Mouse (Mus musculus): ENCODE data around the gene Pofut1. TPM values are rescaled to one million over a fixed set of nuclear protein-coding genes. Genes with fewer than 3 reads are reported as not detected.

The Pofut1 gene
- polyA plus RNA-seq, 1 experiment from 2014 or later, result 4.9 TPM

DNA sequence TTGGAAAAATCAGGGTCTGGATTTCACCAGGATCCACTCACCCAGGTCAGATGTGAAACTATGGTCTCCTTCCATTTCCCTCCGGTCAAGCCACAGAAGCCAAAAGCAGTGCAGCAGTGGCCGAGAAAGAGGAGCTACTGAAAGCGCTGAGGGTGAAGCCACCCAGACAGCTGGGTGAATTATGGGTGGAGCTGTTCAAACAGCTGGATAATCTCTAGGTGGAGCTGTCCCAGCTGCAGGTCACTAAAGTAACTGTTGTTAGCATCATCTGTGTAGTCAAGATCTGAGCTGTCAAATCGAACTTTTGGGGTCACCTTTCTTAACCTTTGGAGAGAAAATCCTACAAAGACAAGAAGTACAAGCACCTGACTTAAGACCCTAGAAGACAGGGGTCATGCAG lies 57.1 kb downstream of the Pofut1 start:
- no peaks in the 10 kb centered on the region for H3K36me3 ChIP-seq
- H3K9ac ChIP-seq, result no peak overlapping the region
- 66% methylated on average over 4 of the region's 4 CpGs for WGBS
- H3K4me3 ChIP-seq, result no peak overlapping the region
- ATAC-seq (ENCODE audit: low FRiP score, low read depth), result no peak
- H3K27me3 ChIP-seq (replicated peaks), result no peaks in the 10 kb centered on the region
- H3K9me3 ChIP-seq, result no peaks in the 10 kb centered on the region
- H3K27ac ChIP-seq, result no peak overlapping the region
- no peak overlapping the region for H3K4me2 ChIP-seq (replicated peaks)
- no peaks in the 10 kb centered on the region for H3K4me1 ChIP-seq

DNA sequence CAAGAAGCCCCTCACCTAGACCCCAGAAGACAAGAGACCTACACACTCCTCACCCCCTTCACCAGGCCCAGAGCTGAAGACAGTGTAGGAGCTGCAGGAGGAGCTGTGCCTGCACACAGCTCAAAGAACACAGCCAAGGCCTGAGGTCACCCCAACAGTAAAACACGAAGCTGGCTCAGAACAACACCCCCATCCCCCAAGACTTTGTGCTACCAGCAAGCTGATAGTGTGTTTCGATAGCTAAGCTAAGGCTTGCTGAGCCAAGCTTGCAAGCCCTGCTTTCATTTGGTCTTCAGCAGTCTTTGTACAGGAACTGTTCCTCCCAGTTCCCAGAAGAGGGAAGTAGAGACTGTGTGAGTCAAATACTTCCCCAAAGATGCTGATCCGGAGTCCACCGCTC lies 57.5 kb downstream of the Pofut1 start:
- Histone ChIP-seq H3K4me1 (no peaks in the 10 kb centered on the region), H3K4me3 (no peak overlapping the region), H3K27ac (no peak overlapping the region), H3K9me3 (no peaks in the 10 kb centered on the region), H3K9ac (no peak overlapping the region), H3K27me3 (replicated peaks) (no peaks in the 10 kb centered on the region), H3K36me3 (no peaks in the 10 kb centered on the region), H3K4me2 (replicated peaks) (no peak overlapping the region)
- WGBS, result 80% methylated on average over 4 of the region's 4 CpGs
- no peak for ATAC-seq (ENCODE audit: low FRiP score, low read depth)

DNA sequence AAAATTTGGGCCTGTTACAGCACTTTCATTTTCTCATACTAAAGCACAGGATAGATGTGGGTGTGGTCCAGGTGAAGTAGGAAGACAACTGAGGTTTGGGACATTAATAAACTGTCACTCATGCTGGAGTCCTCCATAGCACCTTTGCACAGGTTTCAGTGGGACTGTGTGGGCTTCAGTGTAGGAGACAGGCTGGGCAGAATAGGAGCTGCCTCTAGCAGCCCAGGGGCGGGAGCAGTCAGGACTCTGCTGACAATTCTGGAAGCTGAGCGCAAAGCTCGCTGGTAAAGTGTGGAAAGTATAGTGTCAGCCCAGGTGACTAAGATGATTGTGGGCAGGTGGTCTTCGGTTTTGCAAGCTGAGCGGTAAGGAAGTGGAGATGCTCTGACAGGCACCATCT lies 59.8 kb downstream of the Pofut1 start:
- H3K4me3 ChIP-seq, result no peak overlapping the region

DNA sequence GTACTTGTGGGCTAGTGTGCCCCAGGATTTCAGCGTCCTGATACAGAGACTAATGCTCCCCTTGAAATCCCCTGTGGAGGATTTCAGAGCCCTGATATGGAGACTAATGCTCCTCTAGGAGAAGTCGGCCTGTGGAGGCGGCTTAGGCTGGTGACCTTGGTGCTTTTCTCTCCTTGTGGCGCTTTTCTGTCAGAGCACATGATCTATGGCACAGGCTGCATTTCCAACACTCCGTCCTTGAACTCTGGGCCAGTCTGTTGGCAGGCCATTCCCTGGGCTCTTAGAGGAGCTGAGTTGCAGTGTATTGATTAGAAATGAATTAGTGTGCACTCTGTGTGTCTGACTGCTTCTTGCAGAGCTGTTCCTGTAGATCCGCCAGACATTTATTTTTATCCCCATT lies 63.9 kb downstream of the Pofut1 start:
- no peak for ATAC-seq (ENCODE audit: low FRiP score, low read depth)
- WGBS, result 69% methylated on average over 6 of the region's 6 CpGs
- H3K9ac ChIP-seq, result no peak overlapping the region
- no peaks in the 10 kb centered on the region for H3K9me3 ChIP-seq
- no peaks in the 10 kb centered on the region for H3K27me3 ChIP-seq (replicated peaks)
- no peak overlapping the region for H3K4me3 ChIP-seq
- no peaks in the 10 kb centered on the region for H3K36me3 ChIP-seq
- no peaks in the 10 kb centered on the region for H3K4me1 ChIP-seq
- no peak overlapping the region for H3K27ac ChIP-seq
- no peak overlapping the region for H3K4me2 ChIP-seq (replicated peaks)

More for the DNA sequence above, 59.8 kb downstream of the Pofut1 start:
- no peaks in the 10 kb centered on the region for H3K27me3 ChIP-seq (replicated peaks)
- H3K4me2 ChIP-seq (replicated peaks), result no peak overlapping the region
- H3K36me3 ChIP-seq, result no peaks in the 10 kb centered on the region
- no peaks in the 10 kb centered on the region for H3K9me3 ChIP-seq
- ATAC-seq (ENCODE audit: low FRiP score, low read depth), result no peak
- 92% methylated on average over 5 of the region's 5 CpGs for WGBS
- no peaks in the 10 kb centered on the region for H3K4me1 ChIP-seq
- H3K9ac ChIP-seq, result no peak overlapping the region
- H3K27ac ChIP-seq, result no peak overlapping the region

DNA sequence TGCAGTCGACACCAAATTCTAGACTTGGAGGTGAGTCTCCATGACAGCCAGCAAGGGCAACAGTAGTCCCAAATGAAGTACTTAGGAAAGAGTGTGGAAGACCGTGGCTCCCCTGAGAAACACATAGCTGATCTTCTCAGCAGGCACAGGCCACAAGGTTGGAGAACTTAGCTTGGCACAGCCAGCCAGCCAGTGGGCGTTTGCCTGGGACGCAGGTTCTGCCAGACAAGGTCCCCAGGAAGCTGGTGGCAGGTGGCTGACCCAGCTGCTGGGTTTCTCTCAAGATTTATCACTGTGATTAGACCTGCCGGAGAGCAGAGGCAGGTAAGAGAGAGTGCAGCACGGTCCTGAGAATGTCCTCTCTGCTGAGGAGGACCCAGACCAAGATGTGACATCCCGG lies 67.3 kb downstream of the Pofut1 start:
- Histone ChIP-seq H3K27me3 (replicated peaks) (no peaks in the 10 kb centered on the region), H3K4me1 (no peaks in the 10 kb centered on the region), H3K36me3 (no peaks in the 10 kb centered on the region), H3K27ac (no peak overlapping the region), H3K4me2 (replicated peaks) (no peak overlapping the region), H3K9ac (no peak overlapping the region), H3K4me3 (no peak overlapping the region), H3K9me3 (no peaks in the 10 kb centered on the region)
- 82% methylated on average over 7 of the region's 7 CpGs for WGBS
- no peak for ATAC-seq (ENCODE audit: low FRiP score, low read depth)

DNA sequence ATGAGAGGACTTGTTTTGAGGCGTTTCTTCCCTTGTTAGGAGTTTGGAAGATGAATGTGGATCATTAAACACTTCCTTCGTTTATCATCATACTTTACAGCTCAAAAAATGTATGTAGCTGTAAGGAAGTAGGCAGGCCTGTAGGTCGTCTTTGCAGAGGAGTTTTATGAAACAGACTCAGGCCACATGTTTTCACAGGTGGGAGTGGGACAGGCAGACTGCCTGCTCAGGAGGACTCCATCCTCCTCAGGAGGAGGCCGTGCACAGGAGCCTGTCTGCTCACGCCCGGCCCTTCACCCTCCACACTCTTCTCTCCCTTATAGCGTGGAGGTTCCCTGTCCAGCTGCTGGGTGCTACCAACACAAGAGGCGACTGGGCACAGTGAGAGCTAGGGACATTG lies 67.8 kb downstream of the Pofut1 start:
- 82% methylated on average over 8 of the region's 8 CpGs for WGBS
- Histone ChIP-seq H3K9ac (no peak overlapping the region), H3K4me1 (no peaks in the 10 kb centered on the region), H3K27me3 (replicated peaks) (no peaks in the 10 kb centered on the region), H3K27ac (no peak overlapping the region), H3K9me3 (no peaks in the 10 kb centered on the region), H3K4me3 (no peak overlapping the region), H3K4me2 (replicated peaks) (no peak overlapping the region), H3K36me3 (no peaks in the 10 kb centered on the region)
- no peak for ATAC-seq (ENCODE audit: low FRiP score, low read depth)

DNA sequence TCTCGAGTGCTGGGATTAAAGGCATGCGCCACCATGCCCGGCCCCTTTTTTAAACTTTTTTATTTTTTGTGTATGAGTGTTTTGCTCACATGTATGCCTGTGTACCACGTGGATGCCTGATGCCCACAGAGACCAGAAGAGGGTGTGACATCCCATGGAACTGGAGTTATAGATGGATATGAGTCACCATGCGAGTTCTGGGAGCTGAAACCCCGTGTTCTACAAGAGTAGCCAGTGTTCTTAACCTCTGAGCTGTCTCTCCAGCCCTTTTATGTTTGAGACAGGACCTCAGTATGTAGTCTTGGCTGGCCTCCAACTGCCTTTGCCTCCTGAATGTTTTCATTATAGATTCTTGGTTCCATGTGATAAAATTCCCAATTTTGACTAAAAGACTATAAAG lies 68.9 kb downstream of the Pofut1 start:
- Histone ChIP-seq H3K4me1 (no peaks in the 10 kb centered on the region), H3K27me3 (replicated peaks) (no peaks in the 10 kb centered on the region), H3K27ac (no peak overlapping the region), H3K4me3 (no peak overlapping the region), H3K9ac (no peak overlapping the region), H3K4me2 (replicated peaks) (no peak overlapping the region), H3K9me3 (no peaks in the 10 kb centered on the region), H3K36me3 (no peaks in the 10 kb centered on the region)
- 90% methylated on average over 6 of the region's 6 CpGs for WGBS
- no peak for ATAC-seq (ENCODE audit: low FRiP score, low read depth)

DNA sequence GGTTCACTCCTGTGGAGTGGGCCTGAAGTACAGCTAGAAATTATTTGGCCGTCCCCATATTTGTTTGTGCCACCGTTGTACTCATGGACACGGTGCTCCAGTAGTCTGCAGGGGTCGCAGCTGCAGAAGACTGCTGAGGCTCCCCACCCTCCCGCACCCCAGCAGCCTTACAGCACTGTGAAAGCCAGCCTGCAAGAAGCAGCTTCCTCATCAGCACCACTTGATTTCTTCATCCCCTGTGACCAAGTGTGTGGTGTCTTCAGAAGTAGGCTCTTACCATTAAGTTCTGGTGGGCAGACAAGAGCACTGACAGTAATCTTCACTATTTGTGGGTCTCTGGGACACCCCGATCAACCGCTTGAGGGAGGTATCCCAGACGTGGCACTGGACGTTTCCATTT lies 71.6 kb downstream of the Pofut1 start:
- Histone ChIP-seq H3K4me1 (no peaks in the 10 kb centered on the region), H3K27me3 (replicated peaks) (no peaks in the 10 kb centered on the region), H3K9ac (no peak overlapping the region), H3K36me3 (peaks cover 13% of the 10 kb centered on the region), H3K4me2 (replicated peaks) (no peak overlapping the region), H3K9me3 (no peaks in the 10 kb centered on the region), H3K4me3 (no peak overlapping the region), H3K27ac (no peak overlapping the region)
- WGBS, result 90% methylated on average over 9 of the region's 9 CpGs
- ATAC-seq (ENCODE audit: low FRiP score, low read depth), result no peak

DNA sequence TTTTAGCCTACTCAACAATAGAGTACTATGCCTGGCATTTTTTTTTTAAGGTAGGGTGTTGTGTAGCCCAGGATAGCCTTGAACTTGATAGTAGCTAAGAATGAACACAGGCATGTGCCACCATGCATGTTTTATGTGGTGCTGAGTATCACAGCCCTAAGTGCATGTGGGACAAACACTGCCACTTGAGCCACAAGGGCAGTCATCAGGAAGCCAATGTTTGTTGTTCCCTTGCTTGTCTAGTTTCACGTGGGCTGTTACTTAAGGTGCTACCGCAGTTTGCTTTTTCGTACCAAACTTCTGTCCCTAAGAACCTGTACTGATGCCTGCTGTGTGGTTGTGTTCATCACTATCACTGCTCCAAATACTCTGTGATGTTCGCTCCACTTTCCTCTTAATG lies 77.1 kb downstream of the Pofut1 start:
- H3K4me1 ChIP-seq, result no peaks in the 10 kb centered on the region
- H3K27me3 ChIP-seq (replicated peaks), result no peaks in the 10 kb centered on the region
- peaks cover 55% of the 10 kb centered on the region for H3K36me3 ChIP-seq
- no peak for ATAC-seq (ENCODE audit: low FRiP score, low read depth)
- no peak overlapping the region for H3K4me3 ChIP-seq
- WGBS, result 95% methylated on average over 4 of the region's 4 CpGs
- no peak overlapping the region for H3K4me2 ChIP-seq (replicated peaks)
- H3K9ac ChIP-seq, result no peak overlapping the region
- H3K27ac ChIP-seq, result no peak overlapping the region
- H3K9me3 ChIP-seq, result no peaks in the 10 kb centered on the region

DNA sequence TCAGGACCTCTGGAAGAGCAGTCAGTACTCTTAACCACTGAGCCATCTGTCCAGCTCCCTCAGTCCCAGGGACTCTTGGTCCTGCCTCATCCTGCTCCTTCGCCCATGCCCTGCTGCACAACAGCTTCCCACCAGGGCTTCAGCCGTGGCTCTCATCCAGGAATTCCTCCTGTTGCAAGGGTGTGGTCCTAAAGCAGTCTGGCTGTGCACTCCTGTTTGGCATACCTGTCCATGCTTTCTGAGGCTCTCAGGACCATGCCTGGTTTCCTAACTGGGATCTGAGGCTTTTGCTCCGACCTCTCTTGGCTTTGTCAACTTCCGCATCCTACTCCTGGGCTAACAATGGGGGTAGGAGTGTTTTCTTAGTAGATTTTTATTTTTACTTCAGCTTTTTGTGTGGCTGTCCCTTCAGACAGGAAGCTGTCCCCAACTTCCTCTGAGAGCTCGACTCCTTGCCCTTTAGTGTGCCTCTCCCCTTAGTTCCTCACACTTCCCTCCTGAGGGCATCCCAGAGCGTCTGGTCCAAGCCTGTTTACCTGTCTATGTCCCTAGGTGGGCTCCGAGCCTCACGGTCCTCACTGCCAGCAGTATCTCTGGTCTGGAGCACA lies 77.8 kb downstream of the Pofut1 start:
- Histone ChIP-seq H3K9ac (no peak overlapping the region), H3K27me3 (replicated peaks) (no peaks in the 10 kb centered on the region), H3K36me3 (peaks cover 63% of the 10 kb centered on the region), H3K4me1 (no peaks in the 10 kb centered on the region), H3K27ac (no peak overlapping the region), H3K4me3 (no peak overlapping the region), H3K9me3 (no peaks in the 10 kb centered on the region), H3K4me2 (replicated peaks) (no peak overlapping the region)
- WGBS, result 86% methylated on average over 8 of the region's 8 CpGs
- ATAC-seq (ENCODE audit: low FRiP score, low read depth), result no peak

Other genes with a start within 250 kb of the Pofut1 start
- 159 and 182 TPM in 2 replicates for gene Pdrg1, start 226.1 kb upstream of the Pofut1 start, polyA plus RNA-seq (2016; fragmentation: Nextera tagmentation; extraction: Ambion mirVana)
- gene Xkr7, start 209.7 kb upstream of the Pofut1 start, polyA plus RNA-seq (2016; fragmentation: Nextera tagmentation; extraction: Ambion mirVana), result 2.6 and 2.9 TPM in 2 replicates
- 2.5 and 3.3 TPM in 2 replicates for gene Ccm2l, start 175.6 kb upstream of the Pofut1 start, polyA plus RNA-seq (2016; fragmentation: Nextera tagmentation; extraction: Ambion mirVana)
- 2.5 and 2.6 TPM in 2 replicates for gene Hck, start 133.1 kb upstream of the Pofut1 start, polyA plus RNA-seq (2016; fragmentation: Nextera tagmentation; extraction: Ambion mirVana)
- 77.9 and 83.1 TPM in 2 replicates for gene Tm9sf4, start 80.2 kb upstream of the Pofut1 start, polyA plus RNA-seq (2016; fragmentation: Nextera tagmentation; extraction: Ambion mirVana)
- gene Tspyl3, start 16.1 kb upstream of the Pofut1 start, polyA plus RNA-seq (2016; fragmentation: Nextera tagmentation; extraction: Ambion mirVana), result 11.0 and 12.5 TPM in 2 replicates
- gene Plagl2, start 107 bp upstream of the Pofut1 start, polyA plus RNA-seq (2016; fragmentation: Nextera tagmentation; extraction: Ambion mirVana), result 11.8 and 16.6 TPM in 2 replicates
- gene Kif3b, start 49.9 kb downstream of the Pofut1 start, polyA plus RNA-seq (2016; fragmentation: Nextera tagmentation; extraction: Ambion mirVana), result 12.6 and 14.4 TPM in 2 replicates
- 21.1 and 21.8 TPM in 2 replicates for gene Asxl1, start 104.3 kb downstream of the Pofut1 start, polyA plus RNA-seq (2016; fragmentation: Nextera tagmentation; extraction: Ambion mirVana)